Mouse (Mus musculus) ES-Bruce4 (cell line): ENCODE measurements around the gene Gm6793.

ENCODE experiments used
- CTCF ChIP-seq: IDR thresholded peaks from one replicate; pipeline ENCODE4 v1.8.1; 2011; ENCODE audit warnings: low read depth, low read length
- EP300 ChIP-seq: IDR thresholded peaks from 2 replicates; pipeline ENCODE4 v1.6.1; 2011; ENCODE audit warnings: low read depth, low read length; ENCODE audit not compliant: insufficient read depth
- POLR2A ChIP-seq: IDR thresholded peaks from one replicate; pipeline ENCODE4 v1.8.1; 2011; ENCODE audit warnings: low read length; ENCODE audit not compliant: insufficient read depth

- TF ChIP-seq CTCF = peak; percentile 69
- TF ChIP-seq POLR2A = no peak
- no peak for TF ChIP-seq EP300
Observed at GRCm38 (mm10) chr8:112045896-112046295, 31.1 kb upstream of the Gm6793 start.
